Mouse (Mus musculus) left cerebral cortex, adult 2 months (tissue): ENCODE measurements around the gene Slc7a15. TPM values are rescaled to one million over a fixed set of nuclear protein-coding genes. Genes with fewer than 3 reads are reported as not detected.

ENCODE experiments used
- DNase-seq, 2 experiments: peaks; one replicate each; pipeline ENCODE4 v3.0.0; 2021 to 2022; ENCODE audit warnings: low spot score in 2 of 2, mixed read lengths in 1 of 2; ENCODE audit errors: extremely low spot score in 1 of 2
- H3K27ac ChIP-seq: fragments of 200-600 bp; 2 replicates; pipeline ENCODE4 v1.8.1; 2022
- H3K4me3 ChIP-seq: fragments of 200-600 bp; 2 replicates; pipeline ENCODE4 v1.8.1; 2022
- CTCF ChIP-seq: fragments of 200-600 bp; IDR thresholded peaks from 2 replicates; pipeline ENCODE4 v1.8.1; 2022; ENCODE audit warnings: antibody characterized with exemption, mild to moderate bottlenecking, moderate library complexity
- intact Hi-C: fragments of 180-260 bp; cut with DNase I; formaldehyde crosslinking; loops from one replicate; pipeline ENCODE4 v1.15.1; 2025
- total RNA-seq, 2 experiments: library from RNA; stranded (reverse); gene quantifications; 2 replicates each; pipeline ENCODE4 v1.2.3; 2021

Slc7a15 gene
- total RNA-seq, 2 experiments from 2014 or later: not detected

- Histone ChIP-seq H3K27ac (peak overlapping the region; percentile 99), H3K4me3 (peak overlapping the region; percentile 88)
- TF ChIP-seq CTCF: no peak
- no peak for DNase-seq
- intact Hi-C loops: loop anchor here (1.0 kb wide), 1 partner anchor 174 kb away; no protein-coding TSS in a partner anchor
These were observed 98.0 kb downstream of the Slc7a15 start for GRCm38 (mm10) chr12:8500597-8501570.

- H3K27ac ChIP-seq: peak within 1 kb of the TSS; percentile 99
- intact Hi-C loops: loop anchor here (1.0 kb wide), 2 partner anchors 156 to 173 kb away; no protein-coding TSS in a partner anchor
- TF ChIP-seq CTCF: no peak; the same call in 1 of the 2 replicates
- H3K4me3 ChIP-seq: peak within 1 kb of the TSS; percentile 88
- DNase-seq: peak; percentile 98
These were observed 98.8 kb downstream of the Slc7a15 start, which contains the start of gene Rhob for GRCm38 (mm10) chr12:8499871-8500596. Gene Rhob (minus strand): TSS chr12:8500009.

GRCm38 (mm10) chr12:8499001-8499870, 99.6 kb downstream of the Slc7a15 start:
- H3K4me3 ChIP-seq: peak overlapping the region; percentile 88
- intact Hi-C loops: loop anchor here (1.0 kb wide), 1 partner anchor 155 kb away; no protein-coding TSS in a partner anchor
- no peak for DNase-seq
- no peak for TF ChIP-seq CTCF
- peak overlapping the region; percentile 99 for H3K27ac ChIP-seq

DNA sequence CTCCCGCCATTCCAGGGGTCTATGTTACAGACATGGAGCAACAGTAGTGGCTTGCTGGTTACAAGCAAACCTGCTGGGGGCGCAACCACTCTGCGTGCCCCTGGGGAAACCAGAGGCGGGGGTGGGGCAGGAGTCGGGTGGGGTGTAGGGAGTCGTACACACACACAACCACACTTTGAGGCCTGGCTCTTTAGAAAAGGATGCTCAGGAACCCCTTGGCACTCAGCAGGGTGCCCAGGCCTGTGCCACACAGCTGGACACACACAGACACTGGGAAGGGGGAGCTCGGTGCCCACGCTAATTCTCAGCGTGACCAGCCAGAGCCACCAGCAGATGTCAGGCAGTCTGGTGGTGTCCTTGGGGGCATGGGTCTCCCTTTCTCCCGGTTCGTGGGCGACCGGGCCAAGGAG, 100.3 kb downstream of the Slc7a15 start:
- Histone ChIP-seq H3K27ac (peak overlapping the region; percentile 99), H3K4me3 (peak overlapping the region; percentile 88)
- intact Hi-C loops: no loop called here
- peak; percentile 37 for TF ChIP-seq CTCF
- peak; percentile 58 for DNase-seq

DNA sequence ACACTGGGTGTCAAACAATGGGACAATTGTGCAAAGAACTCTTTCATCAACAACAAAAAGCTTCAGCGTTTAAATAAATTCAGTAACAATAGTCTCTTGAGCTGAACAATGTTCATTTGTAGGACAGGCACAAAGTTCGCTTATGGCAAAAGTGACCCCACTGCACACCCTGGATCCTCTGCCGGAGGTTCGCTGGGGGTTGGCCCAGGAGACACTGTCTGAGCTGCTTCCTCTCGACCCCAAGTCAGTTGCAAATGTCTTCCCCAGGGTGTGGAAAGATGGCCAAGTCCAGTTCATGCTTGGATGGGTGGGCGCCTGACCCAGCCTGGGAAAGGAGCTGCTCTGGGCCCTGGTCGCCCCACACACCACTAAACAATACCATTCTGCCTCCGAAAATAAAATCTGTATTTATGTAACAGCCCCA, 100.7 kb downstream of the Slc7a15 start:
- no peak for TF ChIP-seq CTCF
- DNase-seq: peak in 1 of 2 experiments; percentile 43
- intact Hi-C loops: no loop called here

DNA sequence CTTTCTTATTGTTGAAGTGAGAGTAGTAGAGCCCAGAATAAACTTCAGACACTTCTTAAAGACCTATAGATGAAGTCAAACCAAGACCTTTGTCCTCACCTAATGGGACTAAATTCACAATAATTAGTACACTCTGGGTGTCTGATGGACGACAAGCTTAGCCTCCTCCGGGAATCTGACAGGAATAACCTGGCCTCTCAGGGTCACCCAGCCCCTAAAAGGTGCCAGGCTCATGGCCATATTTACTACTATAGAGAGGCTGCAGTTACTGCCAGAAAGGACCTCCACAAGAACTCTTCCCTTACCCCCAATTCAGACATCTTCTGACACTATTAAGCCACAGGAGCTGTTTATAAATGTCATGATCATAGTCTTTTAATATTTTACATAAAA, 101.6 kb downstream of the Slc7a15 start:
- H3K27ac ChIP-seq: peak overlapping the region; percentile 99
- H3K4me3 ChIP-seq: peak overlapping the region; percentile 88
- DNase-seq: no peak
- no peak for TF ChIP-seq CTCF
- intact Hi-C loops: no loop called here

More for the DNA sequence above, 100.7 kb downstream of the Slc7a15 start:
- peak overlapping the region; percentile 99 for H3K27ac ChIP-seq
- peak overlapping the region; percentile 88 for H3K4me3 ChIP-seq

DNA sequence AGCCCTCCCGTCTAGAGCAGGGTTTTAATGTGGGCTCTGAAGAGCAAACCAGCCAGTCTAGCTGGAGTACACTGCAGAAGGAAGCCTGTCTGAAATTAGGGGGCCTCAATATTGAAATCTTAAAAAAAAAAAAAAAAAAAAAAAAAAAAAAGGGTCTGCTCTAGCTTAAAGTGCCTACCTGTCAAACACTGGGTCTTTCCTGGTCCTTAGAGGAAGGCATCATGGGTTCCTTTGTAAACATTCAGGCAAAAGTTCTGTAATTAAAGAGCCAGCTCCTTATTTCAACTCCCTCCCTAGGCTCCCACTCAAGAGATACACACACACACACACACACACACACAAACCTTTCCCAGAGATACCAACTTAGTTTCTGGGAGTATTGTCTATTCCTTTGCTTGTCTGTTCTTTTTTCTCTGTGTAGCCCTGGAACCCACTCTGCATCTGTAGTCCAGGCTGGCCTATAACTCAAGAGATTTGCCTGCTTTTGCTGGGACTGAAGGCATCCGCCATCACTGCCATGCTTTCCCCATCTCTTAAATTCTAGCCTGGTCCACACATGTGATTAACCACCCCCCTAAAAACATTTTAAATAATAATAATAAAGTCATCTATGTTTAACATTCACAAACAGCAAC, 102.1 kb downstream of the Slc7a15 start:
- no peak for TF ChIP-seq CTCF
- intact Hi-C loops: loop anchor here (1.0 kb wide), 1 partner anchor 43 kb away; no protein-coding TSS in a partner anchor
- Histone ChIP-seq H3K4me3 (peak overlapping the region; percentile 88), H3K27ac (peak overlapping the region; percentile 99)
- no peak for DNase-seq

DNA sequence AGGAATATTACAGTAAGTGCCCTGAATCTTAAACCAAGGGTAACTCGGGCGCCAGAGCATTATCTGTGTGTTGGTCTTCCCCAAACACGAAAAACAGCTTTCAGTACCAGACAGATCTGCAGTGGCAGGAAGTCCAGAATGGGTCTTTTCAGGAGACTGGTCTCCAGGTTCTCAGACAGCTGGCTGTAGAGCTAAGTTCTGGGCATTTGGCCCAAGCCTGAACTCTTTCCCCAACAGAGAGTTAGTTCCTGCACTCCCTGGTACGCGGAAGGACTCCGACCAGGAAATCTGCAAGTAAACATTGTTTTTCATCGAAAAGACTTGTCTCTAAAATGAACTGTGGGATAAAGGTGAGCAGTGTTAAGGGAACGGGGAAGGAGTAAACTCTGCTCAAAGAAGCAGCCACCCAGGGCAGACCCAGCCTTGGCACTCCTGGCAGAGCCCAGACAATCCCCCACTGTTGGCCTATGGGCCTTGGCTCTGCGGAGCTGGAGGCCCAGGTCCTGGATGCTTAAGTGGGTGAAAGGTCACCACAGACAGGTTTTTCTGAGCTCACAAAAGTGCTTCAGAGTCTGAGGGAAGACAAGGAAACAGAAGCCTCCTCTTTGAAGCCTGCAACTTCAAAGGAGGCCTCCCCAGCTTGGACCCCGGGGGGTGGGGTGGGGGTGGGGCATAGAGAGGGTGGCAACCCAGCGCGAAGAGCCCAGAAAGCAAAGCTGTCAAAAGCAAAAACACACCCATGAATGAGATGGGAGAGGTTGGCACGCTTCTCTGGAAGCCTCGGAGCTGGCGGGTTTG, 102.8 kb downstream of the Slc7a15 start:
- no peak for TF ChIP-seq CTCF
- H3K27ac ChIP-seq: peak overlapping the region; percentile 99
- peak in 1 of 2 experiments; percentile 41 for DNase-seq
- intact Hi-C loops: loop anchor here (1.0 kb wide), 1 partner anchor 43 kb away; no protein-coding TSS in a partner anchor
- peak overlapping the region; percentile 88 for H3K4me3 ChIP-seq

GRCm38 (mm10) chr12:8494675-8495074, 104.2 kb downstream of the Slc7a15 start:
- no peak for DNase-seq
- intact Hi-C loops: no loop called here
- TF ChIP-seq CTCF: no peak
- Histone ChIP-seq H3K4me3 (no peak overlapping the region), H3K27ac (no peak overlapping the region)

DNA sequence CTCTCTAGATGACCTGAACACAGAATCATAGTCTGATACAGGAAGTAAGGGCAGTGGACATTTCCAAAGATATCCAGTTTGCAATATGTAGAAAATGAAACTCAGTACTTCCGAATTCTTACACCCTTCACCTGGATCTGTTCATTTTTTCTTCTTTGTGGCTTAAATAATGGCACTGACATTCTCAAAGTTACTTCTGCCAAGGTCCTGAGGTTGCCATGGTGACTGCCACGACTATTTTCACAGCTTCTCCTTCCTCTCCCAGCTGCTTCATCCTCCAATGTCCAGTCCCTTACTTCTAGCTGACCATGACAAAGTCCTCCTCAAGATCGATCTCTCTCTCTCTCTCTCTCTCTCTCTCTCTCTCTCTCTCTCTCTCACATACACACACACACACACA, 105.5 kb downstream of the Slc7a15 start:
- H3K27ac ChIP-seq: no peak overlapping the region
- intact Hi-C loops: no loop called here
- H3K4me3 ChIP-seq: no peak overlapping the region
- no peak for TF ChIP-seq CTCF
- no peak for DNase-seq
